Comparison of ENCODE assay signal across 8 mouse cellular contexts in the genomic region with DNA sequence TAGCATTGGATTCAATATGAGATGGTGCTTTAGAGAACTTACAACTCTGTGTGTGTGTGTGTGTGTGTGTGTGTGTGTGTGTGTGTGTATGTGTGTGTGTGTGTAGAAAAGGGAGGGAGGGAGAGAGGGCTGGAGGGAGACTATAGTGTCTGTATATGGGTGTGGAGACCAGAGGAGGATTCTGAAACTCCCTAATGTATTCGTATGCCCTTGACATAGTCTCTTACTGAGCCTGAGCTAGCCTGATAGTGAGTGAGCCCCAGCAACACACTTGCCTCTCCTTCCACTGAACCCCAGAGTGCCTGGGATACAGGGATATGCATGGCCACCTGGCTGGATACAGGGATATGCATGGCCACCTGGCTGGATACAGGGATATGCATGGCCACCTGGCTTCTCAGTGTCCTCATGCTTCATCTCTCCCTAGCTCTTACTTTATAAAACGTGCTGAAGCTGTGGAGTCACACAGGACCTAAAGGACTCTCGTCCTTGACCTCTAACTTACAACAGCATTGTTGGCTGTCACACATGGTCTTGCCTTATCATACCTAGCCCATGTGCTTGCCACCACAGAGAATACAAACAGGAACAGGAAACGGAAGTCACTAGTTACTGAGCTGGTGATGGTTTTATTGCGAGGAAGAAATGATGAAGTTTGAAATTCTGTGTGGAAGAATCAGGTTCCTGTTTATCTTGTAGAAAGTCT.
DNase-seq lines count a peak whose midpoint lies in the region; ATAC-seq lines count a peak whose summit lies in the region.

No protein-coding gene starts in this region.

- no peaks in the 10 kb centered on the region for H3K36me3 ChIP-seq in lung, embryonic 15.5 days

- H3K9me3 ChIP-seq in lung, embryonic 15.5 days = no peaks in the 10 kb centered on the region

- H3K4me3 ChIP-seq in lung, embryonic 15.5 days = no peak overlapping the region

- H3K27me3 ChIP-seq in lung, embryonic 15.5 days = no peaks in the 10 kb centered on the region

- WGBS in lung, embryonic 15.5 days = 49% methylated on average over 5 of the region's 5 CpGs

- ATAC-seq in lung, embryonic 15.5 days (ENCODE audit: borderline replicate concordance, extremely low read depth, low FRiP score, low TSS enrichment) = peak; percentile 51; the same call in 1 of the 2 replicates
- ATAC-seq in hematopoietic stem cell, adult 5-6 weeks (replicated peaks in 1 of 2; ENCODE audit: insufficient read depth in 1 of 2, low FRiP score in 2 of 2, low TSS enrichment in 1 of 2, low read depth in 1 of 2, poor library complexity in 2 of 2, severe bottlenecking in 2 of 2) = peak; percentile 57 to 66; a peak in 3 of 4 replicates
- ATAC-seq in neutrophil, adult 5-6 weeks (ENCODE audit: extremely low read depth, insufficient number of reproducible peaks, low FRiP score, poor library complexity, severe bottlenecking) = peak; percentile 30

- peaks cover 23% of the 10 kb centered on the region for H3K4me1 ChIP-seq in lung, embryonic 15.5 days

- peak; percentile 14 for DNase-seq in cerebellum, adult 11-12 months
- no peak for DNase-seq in cerebellum, postnatal 4 days (ENCODE audit: low spot score in 2 of 2)
- no peak for DNase-seq in lung, postnatal 4 days
- DNase-seq in left cerebral cortex, postnatal 4 days = no peak
- DNase-seq in adipocyte (ENCODE audit: low spot score) = no peak

- intact Hi-C loops in left cerebral cortex, postnatal 4 days (cut with DNase I) = no loop called here

- peak overlapping the region; percentile 63 for H3K27ac ChIP-seq in lung, embryonic 15.5 days

- no peak overlapping the region for H3K9ac ChIP-seq in lung, embryonic 15.5 days

- no peak overlapping the region for H3K4me2 ChIP-seq in lung, embryonic 15.5 days
